Mouse (Mus musculus) olfactory bulb, adult 2 months (tissue): Measurements from ENCODE around the gene Gm17509. TPM values are rescaled to one million over a fixed set of nuclear protein-coding genes. Genes with fewer than 3 reads are reported as not detected.
A peak's percentile ranks its signal among the peaks of the same experiment; 100 is the strongest.

Experiments used
- H3K27ac ChIP-seq: fragments of 200-500 bp; 2 replicates; pipeline ENCODE4 v1.5.1; 2012; ENCODE audit warnings: low read depth, low read length; ENCODE audit not compliant: insufficient read depth
- H3K4me1 ChIP-seq: fragments of 200-500 bp; 2 replicates; pipeline ENCODE4 v1.6.1; 2012; ENCODE audit warnings: low read length; ENCODE audit not compliant: control insufficient read depth, insufficient read depth
- H3K4me3 ChIP-seq: fragments of 200-500 bp; 2 replicates; pipeline ENCODE4 v1.5.1; 2012; ENCODE audit warnings: mild to moderate bottlenecking, low read depth, low read length, moderate library complexity; ENCODE audit not compliant: insufficient read depth
- CTCF ChIP-seq: fragments of 200-500 bp; IDR thresholded peaks from 2 replicates; pipeline ENCODE4 v1.5.1; 2012; ENCODE audit warnings: low read depth, mild to moderate bottlenecking, low read length, moderate library complexity; ENCODE audit not compliant: insufficient read depth
- POLR2A ChIP-seq: fragments of 200-500 bp; IDR thresholded peaks from 2 replicates; pipeline ENCODE4 v1.6.1; 2012; ENCODE audit warnings: mild to moderate bottlenecking, low read depth, low read length, moderate library complexity; ENCODE audit not compliant: insufficient read depth
- WGBS: fragments of 180-500 bp; shearing (Covaris S2); methylation state at CpG from one replicate; pipeline ENCODE4 v1.1.7; 2018; 5-methylcytosine and 5-hydroxymethylcytosine counted together
- polyA plus RNA-seq: library from polyadenylated mRNA; stranded (reverse); fragments of >200 nt; gene quantifications from 2 replicates; pipeline ENCODE4 v1.2.4, GENCODE M21; 2012; ENCODE audit warnings: low replicate concordance; ENCODE audit not compliant: missing spikeins, insufficient read depth, insufficient read length

The Gm17509 gene
- polyA plus RNA-seq, 1 experiment: not detected

DNA sequence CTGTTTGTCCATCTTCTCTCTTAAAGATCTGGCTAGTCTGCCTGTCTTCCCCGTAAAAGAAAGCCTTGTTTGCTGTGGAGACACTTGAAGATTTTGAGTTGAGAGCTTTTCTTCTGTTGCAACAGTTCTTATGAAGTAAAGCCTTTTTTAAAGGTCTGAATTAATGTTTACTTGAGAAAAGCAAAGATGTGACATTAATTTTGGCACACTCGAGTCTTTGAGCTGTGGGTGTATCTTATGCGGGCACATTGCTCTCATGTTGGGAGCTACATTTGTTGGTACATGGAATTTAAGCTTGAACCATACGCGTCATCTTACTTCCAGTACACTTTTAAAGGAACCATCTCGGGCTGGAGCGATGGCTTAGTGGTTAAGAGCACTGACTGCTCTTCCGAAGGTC, 12.9 kb upstream of the Gm17509 start:
- Histone ChIP-seq H3K27ac (no peak overlapping the region), H3K4me3 (no peak overlapping the region), H3K4me1 (no peaks in the 10 kb centered on the region)
- 93% methylated on average over 8 of the region's 8 CpGs for WGBS
- no peak for TF ChIP-seq POLR2A

DNA sequence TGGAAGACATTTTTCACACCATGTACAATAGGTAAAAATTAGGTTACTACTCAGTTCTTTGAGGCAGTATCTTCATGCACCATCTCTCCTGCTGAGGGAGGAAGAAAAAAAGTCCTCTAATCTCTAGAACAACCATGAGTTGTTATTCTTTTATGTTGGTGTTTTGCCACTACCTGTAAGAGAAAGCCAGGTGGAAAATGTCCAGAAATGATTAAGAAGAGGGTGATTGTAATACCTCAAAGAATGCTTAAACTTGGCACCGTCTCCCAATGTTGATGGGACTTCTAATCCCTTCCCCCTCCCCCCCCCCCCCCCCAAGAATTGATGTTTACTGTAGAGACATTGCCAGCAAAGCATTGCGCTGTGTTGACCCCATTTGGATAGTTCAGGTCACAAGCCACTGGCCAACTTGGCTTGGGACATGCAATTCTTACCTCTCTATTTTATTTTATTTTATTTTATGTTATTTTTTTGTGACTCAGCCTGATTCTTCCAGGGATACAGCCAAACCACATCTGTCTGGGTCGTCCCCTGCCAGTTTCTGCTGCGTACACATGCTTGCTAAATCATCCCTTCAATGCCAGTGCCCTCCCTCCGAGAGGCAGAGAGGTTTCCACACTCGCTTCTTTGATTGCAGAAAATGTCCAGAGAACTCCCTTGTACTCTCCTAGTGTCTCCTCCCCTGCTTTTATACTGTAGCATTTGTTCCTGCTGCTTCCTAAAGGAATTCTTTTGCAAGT, 9.7 kb upstream of the Gm17509 start:
- TF ChIP-seq POLR2A (no peak), CTCF (no peak)
- H3K4me1 ChIP-seq: no peaks in the 10 kb centered on the region
- WGBS: 68% methylated on average over 6 of the region's 6 CpGs
- no peak overlapping the region for H3K4me3 ChIP-seq
- H3K27ac ChIP-seq: no peak overlapping the region

DNA sequence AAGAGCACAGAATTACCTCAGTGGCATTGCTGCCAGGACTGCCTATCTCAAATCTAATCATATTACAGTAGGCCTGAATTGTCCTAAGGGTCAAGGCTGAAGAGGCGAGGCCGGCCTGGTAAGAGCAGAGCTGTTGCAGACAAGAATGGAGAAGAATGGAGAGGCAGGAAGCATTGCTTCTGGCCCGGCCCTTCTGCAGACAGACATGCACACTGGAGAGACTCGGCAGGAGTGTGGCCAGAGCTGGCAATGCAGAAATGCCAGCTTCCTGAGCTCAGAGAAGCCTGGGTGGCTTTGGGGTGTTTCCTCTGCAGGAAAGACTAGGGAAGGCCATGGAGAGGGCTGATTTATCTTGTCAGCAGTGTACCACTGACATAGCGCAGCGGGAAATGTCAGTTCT, 4.7 kb upstream of the Gm17509 start:
- Histone ChIP-seq H3K4me3 (no peak overlapping the region), H3K4me1 (peaks cover 2% of the 10 kb centered on the region; the same call in 1 of the 2 replicates), H3K27ac (no peak overlapping the region)
- TF ChIP-seq POLR2A (no peak), CTCF (no peak)
- WGBS: 79% methylated on average over 6 of the region's 6 CpGs

DNA sequence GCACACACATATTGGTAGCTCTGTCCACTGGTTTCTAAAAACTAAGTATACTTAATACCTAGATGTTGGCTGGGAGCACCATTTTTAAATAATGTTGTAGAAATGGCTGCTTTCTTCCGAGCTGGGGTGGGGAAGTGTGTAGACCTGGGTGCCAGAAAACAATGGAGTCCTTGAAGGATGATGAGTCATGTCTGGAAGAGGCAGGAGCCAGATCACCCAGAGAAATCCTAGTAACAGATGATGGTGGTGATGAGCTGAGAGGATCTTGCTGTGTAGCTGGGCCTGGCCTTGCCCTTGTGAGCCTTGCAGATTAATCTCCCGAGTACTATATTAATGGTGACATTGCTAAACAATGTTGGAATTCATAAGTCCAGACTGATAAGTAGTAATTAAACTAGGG, 4.0 kb upstream of the Gm17509 start:
- H3K4me3 ChIP-seq: no peak overlapping the region
- peaks cover 2% of the 10 kb centered on the region; the same call in 1 of the 2 replicates for H3K4me1 ChIP-seq
- H3K27ac ChIP-seq: no peak overlapping the region
- TF ChIP-seq POLR2A: no peak
- no peak for TF ChIP-seq CTCF
- WGBS: 85% methylated on average over 2 of the region's 2 CpGs

DNA sequence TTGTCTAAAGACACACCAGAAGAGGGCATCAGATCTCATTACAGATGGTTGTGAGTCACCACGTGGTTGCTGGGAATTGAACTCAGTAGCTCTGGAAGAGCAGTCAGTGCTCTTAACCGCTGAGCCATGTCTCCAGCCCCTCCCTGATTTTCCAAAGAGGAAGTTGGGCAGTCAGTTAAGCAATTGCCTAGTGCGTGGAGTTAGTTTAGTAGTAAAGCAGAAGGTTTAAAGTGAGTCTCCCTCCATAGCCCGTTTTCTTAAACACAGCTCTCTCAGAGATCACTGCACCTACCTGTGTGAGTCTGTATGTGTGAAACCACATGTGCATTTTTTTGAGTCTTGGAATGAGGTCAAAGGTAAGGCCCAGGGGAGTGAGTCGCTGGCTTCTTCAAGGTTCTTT, 2.2 kb upstream of the Gm17509 start:
- no peak overlapping the region for H3K27ac ChIP-seq
- H3K4me1 ChIP-seq: peaks cover 2% of the 10 kb centered on the region; the same call in 1 of the 2 replicates
- no peak overlapping the region for H3K4me3 ChIP-seq
- TF ChIP-seq CTCF (no peak), POLR2A (no peak)
- WGBS: 73% methylated on average over 5 of the region's 5 CpGs

DNA sequence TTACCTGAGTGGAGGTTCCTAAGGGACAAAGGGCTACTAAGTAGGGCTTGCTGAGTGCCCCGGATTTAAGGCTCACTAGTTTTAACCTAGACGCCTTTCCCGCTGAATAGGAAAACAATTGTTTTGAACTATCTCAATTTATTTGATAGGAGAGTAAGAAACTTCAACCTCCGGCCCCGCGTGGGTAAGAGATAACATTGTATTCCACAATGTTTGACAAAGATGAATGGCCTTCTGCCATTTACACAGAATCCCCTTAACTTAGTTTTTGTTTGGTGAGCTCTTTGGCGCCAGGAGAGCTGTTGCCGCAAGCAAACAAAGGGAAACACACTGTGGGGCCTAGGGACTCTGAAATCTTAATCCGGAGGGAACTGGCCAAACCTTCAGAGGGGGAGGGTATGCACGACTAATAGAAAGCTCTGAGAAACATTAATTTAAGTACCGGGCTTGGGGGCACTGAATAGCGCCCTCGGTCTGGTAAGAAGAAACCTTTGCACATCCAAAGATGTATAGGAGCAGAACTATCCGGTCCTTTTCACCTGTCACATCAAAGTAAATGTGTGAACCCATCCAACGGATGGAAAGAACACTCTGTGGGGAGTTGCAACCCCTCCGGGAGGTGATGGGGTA, 889 bp downstream of the Gm17509 start:
- WGBS: 26% methylated on average over 16 of the region's 16 CpGs
- H3K27ac ChIP-seq: no peak overlapping the region

DNA sequence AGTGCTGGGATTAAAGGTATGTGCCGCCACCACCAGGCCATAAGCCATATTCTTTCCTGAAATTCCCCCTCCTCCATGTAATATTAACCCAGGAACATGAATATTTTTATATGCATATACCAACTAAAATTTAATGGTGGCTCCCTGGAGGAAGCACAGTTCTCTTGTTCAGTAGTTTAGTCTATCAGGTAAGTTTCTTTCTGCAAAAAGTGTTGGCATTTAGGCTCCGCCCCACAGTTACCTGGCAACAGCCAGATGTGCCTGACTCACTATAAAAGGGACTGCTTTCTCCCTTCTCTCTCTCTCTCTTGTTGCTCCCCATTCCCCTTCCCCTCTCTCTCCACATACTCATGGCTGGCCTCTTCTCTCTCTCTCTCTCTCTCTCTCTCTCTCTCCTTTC, 2.8 kb downstream of the Gm17509 start:
- 92% methylated on average over 2 of the region's 2 CpGs for WGBS
- Histone ChIP-seq H3K4me3 (no peak overlapping the region), H3K27ac (no peak overlapping the region), H3K4me1 (peaks cover 2% of the 10 kb centered on the region; the same call in 1 of the 2 replicates)
- no peak for TF ChIP-seq CTCF
- no peak for TF ChIP-seq POLR2A

More for the DNA sequence above, 889 bp downstream of the Gm17509 start:
- TF ChIP-seq POLR2A: no peak
- no peak for TF ChIP-seq CTCF
- Histone ChIP-seq H3K4me1 (peaks cover 2% of the 10 kb centered on the region; the same call in 1 of the 2 replicates), H3K4me3 (peak overlapping the region; percentile 66)

DNA sequence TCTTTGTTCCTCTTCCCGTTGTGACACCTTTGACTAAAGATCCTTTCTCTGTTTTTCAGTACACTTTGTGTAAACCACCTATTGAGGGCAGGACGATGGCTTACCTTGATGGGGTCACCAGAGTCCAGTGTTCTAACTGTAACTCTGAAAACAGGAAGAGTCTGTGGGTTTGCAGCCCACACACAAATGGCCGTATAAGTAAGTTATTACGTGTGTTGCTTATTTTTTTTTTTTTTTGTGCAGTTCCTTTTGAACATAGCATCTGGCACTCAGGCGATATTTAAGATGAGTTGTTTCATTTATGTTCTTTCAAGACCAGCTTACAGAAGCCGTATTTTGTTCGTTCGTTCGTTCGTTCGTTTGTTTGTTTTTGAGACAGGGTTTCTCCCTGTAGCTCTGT, 3.3 kb downstream of the Gm17509 start:
- Histone ChIP-seq H3K4me1 (peaks cover 2% of the 10 kb centered on the region; the same call in 1 of the 2 replicates), H3K27ac (no peak overlapping the region), H3K4me3 (no peak overlapping the region)
- 78% methylated on average over 11 of the region's 11 CpGs for WGBS
- TF ChIP-seq POLR2A (no peak), CTCF (no peak)

DNA sequence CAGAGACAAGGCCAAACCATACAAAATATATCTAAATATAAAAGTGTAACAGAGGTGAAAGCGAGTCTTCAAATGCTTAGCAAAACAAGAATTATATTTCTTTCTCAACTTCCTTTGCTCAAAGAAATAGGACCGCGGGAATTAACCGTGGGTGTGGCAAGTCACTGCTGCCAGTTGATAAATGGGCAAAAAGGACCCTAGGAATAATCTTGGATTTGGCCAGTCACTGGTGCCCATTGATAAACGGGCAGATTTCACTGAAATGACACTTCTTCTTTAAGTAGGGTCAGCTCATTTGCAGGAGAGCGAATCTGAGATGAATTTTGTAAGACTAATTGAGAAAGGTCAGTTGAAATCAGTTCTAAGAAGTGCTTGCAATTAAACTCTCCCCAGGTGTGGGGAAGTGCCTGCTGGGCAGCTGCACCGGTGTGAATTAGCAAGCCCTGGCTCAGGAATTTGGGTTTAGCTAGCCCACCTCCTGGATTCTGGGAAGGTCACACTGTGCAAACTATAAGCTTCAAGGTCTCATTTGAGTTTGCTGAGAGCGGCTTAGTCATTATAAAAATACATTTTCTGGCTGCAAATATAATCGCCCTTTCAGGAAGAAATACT, 4.0 kb downstream of the Gm17509 start:
- Histone ChIP-seq H3K4me3 (no peak overlapping the region), H3K27ac (no peak overlapping the region), H3K4me1 (peaks cover under 1% of the 10 kb centered on the region; the same call in 1 of the 2 replicates)
- TF ChIP-seq CTCF (no peak), POLR2A (no peak)
- 51% methylated on average over 9 of the region's 9 CpGs for WGBS
